Mouse (Mus musculus) testis, adult 2 months (tissue): ENCODE measurements around the gene Erich4.

Experiments used
- CTCF ChIP-seq: fragments of 200-500 bp; IDR thresholded peaks from 2 replicates; pipeline ENCODE4 v1.5.1; 2012; ENCODE audit warnings: low read depth, mild to moderate bottlenecking, inconsistent platforms, low read length, moderate library complexity; ENCODE audit not compliant: control insufficient read depth, insufficient read depth, insufficient replicate concordance
- POLR2A ChIP-seq: fragments of 200-500 bp; IDR thresholded peaks from 2 replicates; pipeline ENCODE4 v1.6.1; 2012; ENCODE audit warnings: low read depth, mild to moderate bottlenecking, inconsistent platforms, low read length, moderate library complexity; ENCODE audit not compliant: control insufficient read depth

- TF ChIP-seq CTCF (no peak), POLR2A (no peak)
These were observed 8.2 kb upstream of the Erich4 start for GRCm38 (mm10) chr7:25623857-25624370.
